Mouse (Mus musculus) lung, embryonic 14.5 days (tissue): Measurements from ENCODE around the gene Zfr2. TPM values are rescaled to one million over a fixed set of nuclear protein-coding genes. Genes with fewer than 3 reads are reported as not detected.

Source experiments
- ATAC-seq: fragments of 200-750 bp; cut with Nextera tagmentation; 2 replicates; pipeline ENCODE4 v1.8.0; 2017; ENCODE audit warnings: mild to moderate bottlenecking, moderate TSS enrichment, moderate library complexity; ENCODE audit not compliant: insufficient read depth
- DNase-seq: peaks from one replicate; pipeline ENCODE4 v3.0.0-alpha.2; 2015
- H3K27ac ChIP-seq: fragments of 300-500 bp; sonication (generic); 2 replicates; pipeline ENCODE4 v1.5.1; 2014; ENCODE audit warnings: low read depth, mild to moderate bottlenecking, moderate library complexity
- H3K27me3 ChIP-seq: fragments of 300-500 bp; sonication (generic); 2 replicates; pipeline ENCODE4 v1.6.1; 2014; ENCODE audit warnings: low read length, control low read depth; ENCODE audit not compliant: insufficient read depth
- H3K36me3 ChIP-seq: fragments of 300-500 bp; sonication (generic); 2 replicates; pipeline ENCODE4 v1.6.1; 2014; ENCODE audit warnings: control low read depth; ENCODE audit not compliant: insufficient read depth
- H3K4me1 ChIP-seq: fragments of 300-500 bp; sonication (generic); 2 replicates; pipeline ENCODE4 v1.6.1; 2014; ENCODE audit warnings: antibody characterized with exemption, control low read depth; ENCODE audit not compliant: insufficient read depth
- H3K4me2 ChIP-seq: fragments of 300-500 bp; sonication (generic); 2 replicates; pipeline ENCODE4 v1.6.1; 2014; ENCODE audit warnings: mild to moderate bottlenecking
- H3K4me3 ChIP-seq: fragments of 300-500 bp; sonication (generic); 2 replicates; pipeline ENCODE4 v1.5.1; 2014; ENCODE audit warnings: low read depth, low read length
- H3K9ac ChIP-seq: fragments of 300-500 bp; sonication (generic); 2 replicates; pipeline ENCODE4 v1.6.1; 2014
- H3K9me3 ChIP-seq: fragments of 300-500 bp; sonication (generic); 2 replicates; pipeline ENCODE4 v1.6.1; 2016; ENCODE audit warnings: low read depth, low read length, control low read depth
- CTCF ChIP-seq: IDR thresholded peaks from 2 replicates; pipeline ENCODE4 v1.5.1; 2016; ENCODE audit warnings: antibody characterized with exemption, low read depth
- WGBS: fragments of 180-500 bp; shearing (Covaris S2); extraction: QIAGEN DNeasy Blood & Tissue Kit; methylation state at CpG from one replicate; pipeline ENCODE4 v1.1.7; 2014; 5-methylcytosine and 5-hydroxymethylcytosine counted together
- polyA plus RNA-seq: library from polyadenylated mRNA; unstranded; fragments of >200 nt; fragmentation: Nextera tagmentation; extraction: Ambion mirVana; gene quantifications from 2 replicates; pipeline ENCODE4 v1.2.1, GENCODE M21; 2014

Gene Zfr2
- polyA plus RNA-seq, 1 experiment from 2014 or later = 3.4 TPM

DNA sequence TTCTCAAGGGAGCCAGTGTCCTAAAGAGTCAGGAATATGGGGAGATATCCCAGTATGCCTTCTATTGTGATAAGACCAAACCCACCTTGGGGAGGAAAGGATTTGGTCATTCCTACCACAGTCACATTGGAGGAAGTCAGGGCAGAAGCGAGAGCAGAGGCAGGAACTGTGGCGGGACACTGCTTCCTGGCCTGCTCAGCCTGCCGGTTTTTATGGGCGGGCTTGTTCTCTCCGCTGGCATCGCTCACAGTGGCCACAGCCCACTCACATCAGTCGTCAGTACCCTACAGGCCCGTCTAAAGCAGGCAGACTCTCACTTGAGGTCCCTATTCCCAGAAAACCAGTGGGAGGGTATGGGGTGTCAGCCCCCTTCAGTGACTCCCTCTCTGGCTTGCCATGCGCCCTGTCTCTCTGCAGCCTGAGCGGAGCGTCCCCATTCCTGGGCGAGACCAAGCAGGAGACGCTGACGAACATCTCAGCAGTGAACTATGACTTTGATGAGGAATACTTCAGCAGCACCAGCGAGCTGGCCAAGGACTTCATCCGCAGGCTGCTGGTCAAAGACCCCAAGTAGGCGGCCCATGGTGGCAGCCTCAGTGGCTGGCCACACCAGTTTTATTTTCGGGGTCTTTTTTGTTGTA is 41.5 kb upstream of the Zfr2 start:
- WGBS = 76% methylated on average over 18 of the region's 18 CpGs
- H3K4me2 ChIP-seq = peak overlapping the region; percentile 92; the same call in 1 of the 2 replicates
- 0 out of 2 replicates have a peak, but pooled peaks cover 4% of the 10 kb centered on the region for H3K4me1 ChIP-seq
- no peak for TF ChIP-seq CTCF
- peak overlapping the region; percentile 90 for H3K27ac ChIP-seq
- no peaks in the 10 kb centered on the region for H3K9me3 ChIP-seq
- ATAC-seq (no peak), DNase-seq (peak; percentile 32)
- peaks cover 46% of the 10 kb centered on the region for H3K36me3 ChIP-seq
- H3K4me3 ChIP-seq = peak overlapping the region; percentile 53
- no peak overlapping the region for H3K9ac ChIP-seq
- H3K27me3 ChIP-seq = peaks cover 30% of the 10 kb centered on the region

DNA sequence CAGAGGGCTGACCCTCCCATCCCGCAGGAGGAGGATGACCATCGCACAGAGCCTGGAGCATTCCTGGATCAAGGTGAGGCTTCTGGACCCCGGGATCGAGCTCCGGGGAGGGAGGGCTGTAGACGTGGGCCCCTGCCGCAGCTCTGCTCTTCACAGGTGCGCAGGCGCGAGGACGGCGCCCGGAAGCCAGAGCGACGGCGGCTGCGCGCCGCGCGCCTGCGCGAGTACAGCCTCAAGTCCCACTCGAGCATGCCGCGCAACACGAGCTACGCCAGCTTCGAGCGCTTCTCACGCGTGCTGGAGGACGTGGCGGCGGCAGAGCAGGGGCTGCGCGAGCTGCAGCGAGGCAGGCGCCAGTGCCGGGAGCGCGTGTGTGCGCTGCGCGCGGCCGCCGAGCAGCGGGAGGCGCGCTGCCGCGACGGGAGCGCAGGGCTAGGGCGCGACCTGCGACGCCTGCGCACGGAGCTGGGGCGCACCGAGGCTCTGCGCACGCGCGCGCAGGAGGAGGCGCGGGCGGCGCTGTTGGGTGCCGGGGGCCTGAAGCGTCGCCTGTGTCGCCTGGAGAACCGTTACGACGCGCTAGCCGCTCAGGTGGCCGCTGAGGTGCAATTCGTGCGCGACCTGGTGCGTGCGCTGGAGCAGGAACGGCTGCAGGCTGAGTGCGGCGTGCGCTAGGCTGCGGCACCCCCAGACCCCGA is 40.5 kb upstream of the Zfr2 start:
- 1% methylated on average over 93 of the region's 93 CpGs for WGBS
- DNase-seq = peak; percentile 90
- Histone ChIP-seq H3K4me3 (peak overlapping the region; percentile 53), H3K9me3 (no peaks in the 10 kb centered on the region), H3K4me2 (peak overlapping the region; percentile 92), H3K4me1 (0 out of 2 replicates have a peak, but pooled peaks cover 4% of the 10 kb centered on the region), H3K36me3 (peaks cover 37% of the 10 kb centered on the region), H3K27me3 (peaks cover 30% of the 10 kb centered on the region), H3K27ac (peak overlapping the region; percentile 90), H3K9ac (peak overlapping the region; percentile 64)
- TF ChIP-seq CTCF = no peak
- ATAC-seq = peak; percentile 79

DNA sequence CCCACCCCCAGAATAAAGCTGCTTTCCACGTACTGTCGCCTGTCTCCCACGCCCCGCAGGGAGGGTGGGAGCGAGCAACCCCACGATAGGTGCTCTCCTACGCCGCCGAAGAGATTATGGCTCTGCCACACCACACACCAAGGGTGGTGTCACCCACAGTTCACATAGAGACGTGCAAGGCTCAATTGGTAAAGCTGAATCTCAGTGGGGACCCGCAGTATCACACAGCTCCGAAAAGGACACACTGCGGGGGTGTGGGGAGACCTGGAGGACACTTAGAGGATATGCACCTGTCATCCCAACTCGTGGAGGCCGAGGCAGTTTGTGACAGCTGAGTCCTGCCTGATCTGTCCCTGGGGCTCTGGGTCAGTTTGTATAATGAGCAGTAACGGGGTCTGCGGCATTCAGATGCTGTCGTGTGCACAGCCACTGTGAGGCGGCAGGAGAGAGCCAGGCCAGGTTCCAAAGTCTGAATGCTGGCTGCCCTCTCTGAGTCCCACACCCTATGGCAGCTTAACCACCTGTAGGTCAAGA is 39.9 kb upstream of the Zfr2 start:
- no peaks in the 10 kb centered on the region for H3K9me3 ChIP-seq
- H3K36me3 ChIP-seq = peaks cover 31% of the 10 kb centered on the region
- TF ChIP-seq CTCF = 0 out of 2 replicates have a peak, but pooled peaks have one; percentile 2
- peak overlapping the region; percentile 64 for H3K9ac ChIP-seq
- 4% methylated on average over 19 of the region's 19 CpGs for WGBS
- H3K4me3 ChIP-seq = peak overlapping the region; percentile 53
- peak overlapping the region; percentile 92 for H3K4me2 ChIP-seq
- ATAC-seq = peak; percentile 22; the same call in 1 of the 2 replicates
- DNase-seq = peak; percentile 24
- H3K27me3 ChIP-seq = peaks cover 30% of the 10 kb centered on the region
- H3K4me1 ChIP-seq = 0 out of 2 replicates have a peak, but pooled peaks cover 4% of the 10 kb centered on the region
- peak overlapping the region; percentile 90 for H3K27ac ChIP-seq

DNA sequence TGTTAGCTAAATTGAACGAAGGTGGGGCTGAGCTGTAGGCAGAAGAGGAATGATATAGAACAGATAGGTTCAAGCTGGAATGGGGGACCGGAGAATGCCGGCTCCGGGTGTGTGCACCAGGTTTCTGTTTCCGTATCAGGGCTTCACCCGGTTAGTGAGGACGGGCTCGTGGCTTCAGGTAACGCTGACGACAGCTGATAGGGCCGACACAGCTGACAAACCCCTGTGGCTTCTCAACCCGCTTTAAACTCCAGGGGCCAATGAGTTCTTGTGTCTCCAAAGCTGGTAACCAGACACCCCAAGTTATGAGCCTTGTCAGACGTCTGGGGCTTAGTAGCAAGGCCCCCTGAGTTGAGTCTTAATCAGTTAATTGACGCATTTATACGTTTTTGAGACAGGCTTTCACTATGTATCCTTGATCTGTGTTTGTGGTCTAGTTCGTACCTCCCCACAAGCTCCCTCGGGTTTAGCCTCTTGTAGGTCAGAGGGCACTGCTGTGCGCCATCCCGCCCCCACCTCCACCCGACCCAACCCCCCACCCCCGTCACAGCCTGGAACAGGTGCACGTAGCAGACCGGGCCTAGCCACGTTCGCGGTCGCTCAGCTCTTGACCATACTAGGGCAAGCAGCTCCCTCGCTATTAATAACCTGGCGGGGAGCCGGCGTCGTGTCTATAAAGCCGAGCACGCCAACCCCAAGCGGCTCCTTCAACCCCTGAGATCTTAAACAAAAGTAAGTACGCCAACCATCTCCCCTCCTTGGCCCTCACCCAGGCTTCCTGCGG is 38.8 kb upstream of the Zfr2 start:
- H3K4me3 ChIP-seq = peak overlapping the region; percentile 13; the same call in 1 of the 2 replicates
- peak overlapping the region; percentile 71 for H3K27ac ChIP-seq
- 12% methylated on average over 37 of the region's 37 CpGs for WGBS
- ATAC-seq (no peak), DNase-seq (peak; percentile 55)
- H3K4me1 ChIP-seq = 0 out of 2 replicates have a peak, but pooled peaks cover 4% of the 10 kb centered on the region
- peak overlapping the region; percentile 10; the same call in 1 of the 2 replicates for H3K9ac ChIP-seq
- H3K4me2 ChIP-seq = peak overlapping the region; percentile 25; the same call in 1 of the 2 replicates
- H3K36me3 ChIP-seq = peaks cover 22% of the 10 kb centered on the region
- no peak for TF ChIP-seq CTCF
- H3K27me3 ChIP-seq = peaks cover 30% of the 10 kb centered on the region
- no peaks in the 10 kb centered on the region for H3K9me3 ChIP-seq

DNA sequence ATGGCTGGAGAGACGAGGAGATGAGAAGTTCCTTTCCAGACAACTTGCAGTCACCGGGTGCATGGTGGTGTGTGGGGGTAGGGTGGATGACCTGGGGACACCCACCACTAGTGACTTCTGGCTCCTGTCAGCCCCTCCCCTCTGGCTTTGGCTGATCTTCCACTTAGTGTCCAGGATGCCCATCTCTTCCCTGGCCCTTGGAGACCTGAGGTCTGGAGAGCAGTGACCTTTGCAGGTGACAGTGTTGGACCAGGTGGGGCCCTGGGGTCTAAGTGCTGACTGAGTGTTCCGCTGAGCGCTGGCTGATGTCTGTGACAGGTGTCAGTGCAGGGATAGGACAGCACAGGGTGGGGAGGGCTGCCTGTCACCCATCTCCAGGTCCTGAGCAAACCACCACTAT is 37.7 kb upstream of the Zfr2 start:
- Histone ChIP-seq H3K9me3 (no peaks in the 10 kb centered on the region), H3K4me3 (peak overlapping the region; percentile 13), H3K36me3 (peaks cover 14% of the 10 kb centered on the region), H3K27me3 (peaks cover 30% of the 10 kb centered on the region), H3K27ac (peak overlapping the region; percentile 71; the same call in 1 of the 2 replicates), H3K4me2 (peak overlapping the region; percentile 25; the same call in 1 of the 2 replicates), H3K9ac (peak overlapping the region; percentile 13; the same call in 1 of the 2 replicates), H3K4me1 (0 out of 2 replicates have a peak, but pooled peaks cover 4% of the 10 kb centered on the region)
- TF ChIP-seq CTCF = no peak
- ATAC-seq (no peak), DNase-seq (no peak)
- 61% methylated on average over 4 of the region's 4 CpGs for WGBS

DNA sequence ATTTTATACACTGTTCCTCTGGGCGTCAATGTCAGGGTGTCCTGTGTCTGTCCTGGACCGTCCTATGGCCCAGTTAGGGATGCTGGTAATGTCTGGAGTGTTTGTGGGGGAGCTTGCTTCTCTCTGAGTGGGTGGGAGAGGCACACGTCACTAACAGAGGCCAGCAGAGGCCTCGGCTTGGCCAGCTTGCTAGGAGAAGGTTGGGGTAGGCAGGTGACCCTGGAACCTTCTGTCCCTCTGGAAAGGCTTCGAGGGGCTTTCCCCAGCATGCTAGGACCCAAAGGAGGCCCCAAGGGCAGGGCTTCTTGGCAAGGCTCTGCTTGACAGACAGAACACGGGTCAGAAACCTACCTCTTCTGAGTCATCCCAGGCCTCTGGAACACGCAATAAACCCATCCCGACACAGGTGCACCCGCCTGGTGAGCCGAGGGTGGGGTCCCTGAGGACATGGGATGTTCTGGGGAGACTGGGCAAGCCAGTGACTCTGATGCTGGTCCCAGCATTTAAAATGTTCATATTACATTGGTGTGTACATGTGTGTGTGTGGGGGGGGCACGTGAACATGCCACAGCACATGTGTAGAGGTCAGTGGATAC is 36.4 kb upstream of the Zfr2 start:
- Histone ChIP-seq H3K9me3 (no peaks in the 10 kb centered on the region), H3K9ac (no peak overlapping the region; the same call in 1 of the 2 replicates), H3K27me3 (peaks cover 30% of the 10 kb centered on the region), H3K27ac (no peak overlapping the region), H3K36me3 (0 out of 2 replicates have a peak, but pooled peaks cover 2% of the 10 kb centered on the region), H3K4me3 (no peak overlapping the region), H3K4me2 (no peak overlapping the region), H3K4me1 (0 out of 2 replicates have a peak, but pooled peaks cover 4% of the 10 kb centered on the region)
- WGBS = 61% methylated on average over 11 of the region's 11 CpGs
- ATAC-seq (no peak), DNase-seq (no peak)
- TF ChIP-seq CTCF = no peak
